Mouse (Mus musculus): ENCODE results near the gene Wwox. TPM values are rescaled to one million over a fixed set of nuclear protein-coding genes. Genes with fewer than 3 reads are reported as not detected.

The Wwox gene
- total and polyA plus RNA-seq, 3 experiments: 7.6 to 61.8 (median 12.2) TPM

- H3K36me3 ChIP-seq (ENCODE audit: control insufficient read depth in 1 of 2, insufficient read depth in 2 of 2, low read length in 2 of 2): no peaks in the 10 kb centered on the region
- no peaks in the 10 kb centered on the region for H3K4me1 ChIP-seq (ENCODE audit: control insufficient read depth in 1 of 2, insufficient read depth in 2 of 2, low read length in 2 of 2)
- TF ChIP-seq MAZ (IDR thresholded peaks at IDR 0.05; ENCODE audit: low read depth, low read length) (no peak), JUND (IDR thresholded peaks at IDR 0.05; ENCODE audit: low read depth, low read length) (no peak), ZMIZ1 (IDR thresholded peaks at IDR 0.05; ENCODE audit: low read depth, low read length) (no peak), GATA1 (IDR thresholded peaks at IDR 0.05; ENCODE audit: low read depth, low read length) (no peak), CHD1 (IDR thresholded peaks at IDR 0.05; ENCODE audit: low read depth, low read length) (no peak), MYB (IDR thresholded peaks at IDR 0.05; ENCODE audit: low read depth, low read length) (no peak), NELFE (IDR thresholded peaks at IDR 0.05; ENCODE audit: low read depth, low read length) (no peak), TAL1 (IDR thresholded peaks at IDR 0.05; ENCODE audit: low read length) (no peak), MAX (IDR thresholded peaks at IDR 0.05; ENCODE audit: low read length) (no peak), HCFC1 (IDR thresholded peaks at IDR 0.05; ENCODE audit: low read depth, low read length) (no peak), ZNF384 (IDR thresholded peaks at IDR 0.05; ENCODE audit: low read depth, low read length) (no peak), MXI1 (IDR thresholded peaks at IDR 0.05; ENCODE audit: low read depth, low read length) (no peak)
- no peaks in the 10 kb centered on the region for H3K79me2 ChIP-seq (ENCODE audit: control insufficient read depth, insufficient read depth, low read length, poor library complexity)
- H3K27me3 ChIP-seq (ENCODE audit: control insufficient read depth in 1 of 2, insufficient read depth in 2 of 2, low read length in 2 of 2): no peaks in the 10 kb centered on the region
- H3K9ac ChIP-seq (ENCODE audit: control insufficient read depth, low read depth, low read length, poor library complexity, severe bottlenecking): no peak overlapping the region
- H3K4me3 ChIP-seq (ENCODE audit: control insufficient read depth in 1 of 2, insufficient read depth in 1 of 2, low read depth in 2 of 2, low read length in 2 of 2): no peak overlapping the region
- H3K9me3 ChIP-seq (replicated peaks; ENCODE audit: insufficient read depth, low read length): no peaks in the 10 kb centered on the region
- no peak for DNase-seq (ENCODE audit: low read depth, low spot score)
- no peak overlapping the region for H3K27ac ChIP-seq (ENCODE audit: control insufficient read depth, low read depth, low read length)
Observed at GRCm38 (mm10) chr8:115214870-115215269, 775.4 kb downstream of the Wwox start.

GRCm38 (mm10) chr8:115216801-115217200 is 777.3 kb downstream of the Wwox start:
- TF ChIP-seq ZC3H11A (IDR thresholded peaks at IDR 0.05; ENCODE audit: low read depth, low read length) (no peak), SIN3A (IDR thresholded peaks at IDR 0.05; ENCODE audit: low read length) (no peak), KAT2A (conservative IDR thresholded peaks at IDR 0.05; ENCODE audit: low read depth, low read length) (no peak), TCF12 (IDR thresholded peaks at IDR 0.05; ENCODE audit: low read depth, low read length) (no peak), POLR2AphosphoS5 (IDR thresholded peaks at IDR 0.05; ENCODE audit: borderline replicate concordance, low read depth, low read length) (no peak), MEF2A (IDR thresholded peaks at IDR 0.05; ENCODE audit: extremely low read depth, insufficient replicate concordance, low read depth, low read length, poor library complexity, severe bottlenecking) (no peak), POLR2A (IDR thresholded peaks at IDR 0.05; ENCODE audit: control insufficient read depth in 1 of 2, insufficient read depth in 1 of 2, low read depth in 1 of 2, low read length in 2 of 2, poor library complexity in 1 of 2) (no peak), TAL1 (IDR thresholded peaks at IDR 0.05; ENCODE audit: low read length) (no peak), ELF1 (IDR thresholded peaks at IDR 0.05; ENCODE audit: low read depth, low read length) (no peak), POLR2AphosphoS2 (IDR thresholded peaks at IDR 0.05; ENCODE audit: low read length) (no peak), MAZ (IDR thresholded peaks at IDR 0.05; ENCODE audit: low read depth, low read length) (no peak), ZNF384 (IDR thresholded peaks at IDR 0.05; ENCODE audit: low read depth, low read length) (no peak), CHD2 (IDR thresholded peaks at IDR 0.05; ENCODE audit: low read length) (no peak), ZKSCAN1 (IDR thresholded peaks at IDR 0.05; ENCODE audit: low read depth, low read length) (no peak), GABPA (IDR thresholded peaks at IDR 0.05; ENCODE audit: low read depth, low read length) (no peak), MAFK (IDR thresholded peaks at IDR 0.05; ENCODE audit: borderline replicate concordance, low read depth, low read length) (no peak), RAD21 (IDR thresholded peaks at IDR 0.05; ENCODE audit: low read depth, low read length) (no peak)
- Histone ChIP-seq H3K36me3 (ENCODE audit: control insufficient read depth in 1 of 2, insufficient read depth in 2 of 2, low read length in 2 of 2) (no peaks in the 10 kb centered on the region), H3K9ac (ENCODE audit: control insufficient read depth, low read depth, low read length, poor library complexity, severe bottlenecking) (no peak overlapping the region), H3K4me1 (ENCODE audit: control insufficient read depth in 1 of 2, insufficient read depth in 2 of 2, low read length in 2 of 2) (no peaks in the 10 kb centered on the region), H3K27me3 (ENCODE audit: control insufficient read depth in 1 of 2, insufficient read depth in 2 of 2, low read length in 2 of 2) (no peaks in the 10 kb centered on the region), H3K9me3 (replicated peaks; ENCODE audit: insufficient read depth, low read length) (no peaks in the 10 kb centered on the region), H3K79me2 (ENCODE audit: control insufficient read depth, insufficient read depth, low read length, poor library complexity) (no peaks in the 10 kb centered on the region), H3K4me3 (ENCODE audit: control insufficient read depth in 1 of 2, insufficient read depth in 1 of 2, low read depth in 2 of 2, low read length in 2 of 2) (no peak overlapping the region), H3K27ac (ENCODE audit: control insufficient read depth, low read depth, low read length) (no peak overlapping the region)
- DNase-seq (ENCODE audit: low read depth, low spot score): no peak
